Mouse (Mus musculus) B cell, adult 67 days (primary cell): ENCODE measurements around the gene Safb2. TPM values are rescaled to one million over a fixed set of nuclear protein-coding genes. Genes with fewer than 3 reads are reported as not detected.

Source experiments
- total RNA-seq, 2 experiments: library from RNA; stranded (reverse); gene quantifications; 4 replicates each; pipeline ENCODE4 v1.2.4; 2023

Safb2 gene
- total RNA-seq: 100 to 1,000 TPM; 496 to 594 TPM

GRCm38 (mm10) chr17:56584257-56585130 is at the start of gene Safb2, which contains the start of gene Safb:
Gene Safb2, minus strand, starts transcription at chr17:56584585.
Gene Safb, plus strand, starts transcription at chr17:56584825.

DNA sequence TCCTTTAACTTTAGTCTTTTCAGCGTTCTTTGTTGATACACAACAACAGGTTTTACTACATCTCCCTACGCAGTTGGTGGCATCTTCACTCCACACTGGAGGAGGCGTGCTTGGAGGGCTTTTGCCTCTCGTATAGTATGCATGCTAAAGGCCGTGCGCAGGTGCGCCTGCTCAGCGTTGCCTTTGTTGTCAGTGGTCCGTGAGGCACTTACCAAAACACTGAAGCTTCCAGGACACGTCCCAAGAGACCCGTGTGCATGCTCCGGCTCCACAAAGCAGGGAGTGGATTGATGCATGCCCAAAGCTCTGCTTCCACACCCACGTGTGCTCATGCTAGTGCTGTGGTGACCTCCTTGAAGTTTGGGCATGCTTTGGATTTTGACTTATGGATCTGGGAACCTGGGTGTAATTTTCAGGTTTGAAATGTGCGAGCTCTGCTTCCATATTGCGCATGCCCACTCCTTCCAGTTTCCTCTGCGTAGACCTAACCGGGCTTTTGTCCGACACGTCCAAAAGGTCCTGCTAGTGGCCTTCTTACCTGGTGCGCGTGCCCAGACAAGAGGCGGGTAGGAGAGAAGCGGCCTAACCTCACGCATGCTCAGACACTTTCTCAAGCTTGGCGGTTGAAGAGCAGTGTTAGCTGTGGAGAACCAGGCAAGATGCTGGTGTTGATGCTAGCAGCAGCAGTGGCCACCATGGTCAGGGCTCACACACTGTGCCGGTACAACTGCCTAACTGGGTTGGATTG is 43.3 kb upstream of the Safb2 start, which contains the start of gene Catsperd:
Gene Catsperd (plus strand): TSS at position 614 of the 748 bp plus-strand sequence.

GRCm38 (mm10) chr17:56626754-56627470 is 42.5 kb upstream of the Safb2 start, which contains the start of gene Lonp1:
Gene Lonp1, minus strand, starts transcription at chr17:56626887.

DNA sequence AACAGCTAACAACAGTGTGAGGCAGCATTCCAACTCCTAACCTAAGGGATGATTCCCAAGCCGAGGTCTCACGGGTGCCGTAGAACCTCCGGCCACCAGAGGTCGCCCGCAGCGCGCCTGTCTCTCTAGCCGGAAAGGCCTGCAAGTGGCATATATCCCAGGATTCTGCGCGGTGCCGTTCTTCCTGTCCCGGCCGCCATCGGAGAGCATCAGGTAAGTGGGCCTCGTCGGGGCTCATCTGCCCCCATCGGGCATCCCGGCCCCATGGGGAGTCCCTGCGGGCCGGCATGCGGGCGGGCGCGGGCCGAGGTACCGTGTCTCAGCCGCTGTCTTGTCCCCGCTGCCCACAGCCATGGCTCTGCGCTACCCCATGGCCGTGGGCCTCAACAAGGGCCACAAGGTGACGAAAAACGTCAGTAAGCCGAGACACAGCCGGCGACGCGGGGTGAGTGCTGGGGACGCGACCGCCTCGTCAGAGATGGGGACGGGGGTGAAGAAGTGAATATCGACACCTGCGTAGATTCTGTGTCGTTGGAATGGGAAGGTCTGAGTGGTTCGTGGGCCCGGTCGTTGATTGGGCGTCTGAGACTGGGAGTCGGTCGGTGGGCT is 29.0 kb upstream of the Safb2 start, which contains the start of gene Rpl36:
Gene Rpl36 (plus strand): TSS at position 181 of the 609 bp plus-strand sequence.

DNA sequence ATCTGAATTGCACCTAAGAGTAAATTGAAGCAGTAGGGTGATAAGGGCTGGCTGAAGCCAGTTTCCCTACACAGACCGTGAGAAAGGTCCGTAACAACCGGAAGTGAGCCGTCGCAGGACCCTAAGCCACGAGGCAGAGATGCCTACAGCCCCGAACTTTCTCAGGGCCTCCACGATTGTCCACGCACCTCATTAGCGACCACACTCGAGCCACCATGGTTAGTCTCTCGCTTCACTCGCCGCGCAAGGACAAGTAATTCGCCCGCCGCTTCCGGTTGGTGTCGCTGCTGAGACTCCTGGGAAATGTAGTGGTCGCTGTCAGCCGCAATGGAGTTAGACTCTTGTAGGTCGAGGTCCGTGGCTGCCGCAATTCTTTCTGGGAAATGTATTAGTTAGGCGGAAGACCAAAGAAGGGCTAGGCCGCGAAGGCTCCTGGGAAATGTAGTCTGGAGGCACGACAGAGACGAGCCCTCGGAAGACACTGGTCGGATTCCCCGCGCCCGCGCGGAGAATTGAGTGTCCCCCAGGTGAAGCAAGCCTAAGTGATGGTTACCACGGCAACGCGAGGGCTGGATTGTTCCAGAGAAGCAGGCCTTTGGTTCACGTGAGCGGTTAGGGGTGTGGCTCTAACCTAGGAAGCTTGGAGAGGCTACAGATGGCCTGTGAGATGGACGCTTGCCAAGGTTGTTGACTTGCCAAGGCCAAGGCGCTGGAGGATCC is 25.2 kb upstream of the Safb2 start, which contains the start of gene 2410015M20Rik:
Gene 2410015M20Rik (minus strand): TSS at position 320 of the 720 bp plus-strand sequence.

DNA sequence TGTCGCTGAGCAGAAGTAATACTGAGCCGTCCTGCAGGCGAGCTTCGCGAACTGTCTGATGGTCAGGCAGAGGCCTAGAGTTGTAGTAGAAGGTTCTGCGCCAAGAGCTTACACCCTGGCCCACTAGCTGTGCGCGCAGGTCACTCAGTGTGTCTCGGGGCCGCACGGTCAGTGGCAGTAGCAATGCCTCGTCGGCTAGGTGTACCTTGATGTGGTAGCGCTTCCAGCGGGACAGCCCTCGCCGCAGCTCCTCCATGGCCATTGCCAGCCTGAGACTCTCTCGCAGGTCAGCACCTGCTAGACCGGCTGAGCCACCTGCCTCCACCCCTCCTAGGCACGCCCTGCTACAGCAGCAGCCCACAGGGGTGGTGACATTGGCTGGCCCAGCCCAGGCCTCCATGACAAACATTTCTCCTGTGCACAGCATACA is 30.2 kb downstream of the Safb2 start, which contains the start of gene Gm20219:
Gene Gm20219 (minus strand): TSS at position 266 of the 430 bp plus-strand sequence.

DNA sequence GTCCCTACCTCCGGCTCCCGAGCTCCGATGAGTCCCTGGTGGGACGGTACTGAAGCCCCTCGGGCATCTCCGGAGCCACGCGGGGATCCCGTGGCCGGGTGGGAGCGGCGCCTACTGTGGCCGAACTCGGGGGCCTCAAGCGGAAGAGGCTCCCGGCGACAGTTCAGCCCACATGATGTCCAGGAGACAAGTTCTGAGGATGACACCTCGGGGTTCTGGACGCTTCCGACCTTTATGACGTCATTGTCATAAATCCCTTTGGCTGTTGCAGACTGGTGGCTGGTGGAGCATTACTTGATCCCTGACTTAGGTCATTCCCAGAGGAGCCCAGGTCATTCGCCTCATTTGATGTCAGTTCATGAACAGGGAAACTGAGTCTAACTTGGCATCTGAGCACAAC is 72.1 kb downstream of the Safb2 start, which contains the start of gene Znrf4:
Gene Znrf4 (minus strand): TSS at position 122 of the 400 bp plus-strand sequence.

Other genes starting within 250 kb of the Safb2 start
- 10 to 100 TPM; 15.0 to 15.7 TPM for gene Ptprs, start 108.1 kb downstream of the Safb2 start, total RNA-seq
- not detected for gene Znrf4, start 72.2 kb downstream of the Safb2 start, total RNA-seq
- 10 to 100 TPM; 12.4 to 13.1 TPM for gene Gm20219, start 30.2 kb downstream of the Safb2 start, total RNA-seq
- 100 to 1,000 TPM; 265 to 320 TPM for gene Safb, start 240 bp upstream of the Safb2 start, total RNA-seq
- 100 to 1,000 TPM in 1 of 2 experiments, 10 to 100 TPM in 1; 91.5 to 106 TPM for gene 2410015M20Rik, start 25.2 kb upstream of the Safb2 start, total RNA-seq
- gene Rpl36, start 28.8 kb upstream of the Safb2 start, total RNA-seq: 1,000 to 10,000 TPM; 1,417 to 1,463 TPM
- 10 to 100 TPM; 51.5 to 54.6 TPM for gene Lonp1, start 42.3 kb upstream of the Safb2 start, total RNA-seq
- under 1 TPM in 1 of 2 experiments, not detected in 1; 0.49 TPM for gene Catsperd, start 43.6 kb upstream of the Safb2 start, total RNA-seq
- gene Ranbp3, start 88.7 kb upstream of the Safb2 start, total RNA-seq: 100 to 1,000 TPM; 108 to 112 TPM
- gene Ndufa11, start 133.2 kb upstream of the Safb2 start, total RNA-seq: 10 to 100 TPM; 62.9 to 66.3 TPM
- 10 to 100 TPM; 11.7 to 14.8 TPM for gene Vmac, start 133.4 kb upstream of the Safb2 start, total RNA-seq
- gene Nrtn, start 172.9 kb upstream of the Safb2 start, total RNA-seq: not detected
- 10 to 100 TPM; 83.2 to 86.6 TPM for gene Dus3l, start 180.2 kb upstream of the Safb2 start, total RNA-seq
- 1 to 10 TPM in 1 of 2 experiments, under 1 TPM in 1; 0.65 to 1.7 TPM for gene Prr22, start 185.7 kb upstream of the Safb2 start, total RNA-seq
- 10 to 100 TPM in 1 of 2 experiments, 1 to 10 TPM in 1; 7.3 to 12.0 TPM for gene Rfx2, start 246.4 kb upstream of the Safb2 start, total RNA-seq